Mouse (Mus musculus) colon, adult 2 months (tissue): ENCODE measurements around the gene Lrch4. TPM values are rescaled to one million over a fixed set of nuclear protein-coding genes. Genes with fewer than 3 reads are reported as not detected.

ENCODE experiments used
- polyA plus RNA-seq: library from polyadenylated mRNA; depleted of rRNA; stranded (reverse); fragments of >200 nt; gene quantifications from 2 replicates; pipeline ENCODE4 v1.2.3, GENCODE M21; 2012; rRNA removed

The Lrch4 gene
- 72.8 and 76.5 TPM in 2 replicates for polyA plus RNA-seq

DNA sequence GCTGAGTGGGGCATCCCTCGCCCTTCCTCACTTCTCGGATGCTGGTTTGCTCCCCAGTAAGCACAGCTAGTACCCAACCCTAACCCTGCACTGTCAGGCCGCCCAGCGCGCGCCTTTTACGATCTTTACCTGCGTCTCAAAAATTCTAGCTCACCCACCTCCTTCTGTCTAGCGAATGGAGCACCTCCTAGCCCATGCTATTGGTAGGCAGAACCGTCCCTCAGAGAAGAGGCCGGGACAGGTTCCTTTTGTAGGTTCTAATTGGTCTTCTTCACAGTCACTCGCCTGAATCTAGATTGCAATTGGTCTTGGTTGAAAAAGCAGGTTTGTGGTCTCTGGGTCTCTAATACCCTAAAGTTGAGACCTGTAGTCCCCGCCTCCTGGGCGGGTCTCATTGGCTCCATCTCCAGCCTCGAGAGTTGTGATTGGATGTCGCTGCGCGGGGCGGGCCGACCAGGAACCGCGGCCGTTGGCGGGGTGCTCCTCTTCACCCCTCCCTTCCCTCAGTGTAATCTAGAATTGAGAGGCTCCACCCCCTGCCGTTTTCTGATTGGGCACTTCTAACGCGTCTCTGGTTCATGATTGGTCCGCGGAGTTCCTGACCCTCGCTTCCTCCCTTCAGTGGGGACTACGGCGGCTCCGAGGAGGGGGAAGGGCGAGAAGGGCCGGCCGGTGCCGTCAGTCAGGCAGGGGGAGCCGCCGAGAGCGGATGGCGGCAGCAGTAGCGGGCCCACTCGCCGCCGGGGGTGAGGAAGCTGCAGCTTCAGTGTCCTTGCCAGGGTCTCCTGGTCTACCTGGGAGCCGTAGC lies at the start of gene Lrch4, which contains the start of the genes Fbxo24 and Gm20605:
Gene Lrch4, plus strand, starts transcription at position 624 of the 808 bp plus-strand sequence.
Gene Fbxo24, minus strand, starts transcription at position 505 of the 808 bp plus-strand sequence.
Gene Gm20605, plus strand, starts transcription at position 678 of the 808 bp plus-strand sequence.

GRCm38 (mm10) chr5:137600619-137601364 lies 28.1 kb upstream of the Lrch4 start, which contains the start of gene Mospd3:
Mospd3 (minus strand) TSS chr5:137601058.

DNA sequence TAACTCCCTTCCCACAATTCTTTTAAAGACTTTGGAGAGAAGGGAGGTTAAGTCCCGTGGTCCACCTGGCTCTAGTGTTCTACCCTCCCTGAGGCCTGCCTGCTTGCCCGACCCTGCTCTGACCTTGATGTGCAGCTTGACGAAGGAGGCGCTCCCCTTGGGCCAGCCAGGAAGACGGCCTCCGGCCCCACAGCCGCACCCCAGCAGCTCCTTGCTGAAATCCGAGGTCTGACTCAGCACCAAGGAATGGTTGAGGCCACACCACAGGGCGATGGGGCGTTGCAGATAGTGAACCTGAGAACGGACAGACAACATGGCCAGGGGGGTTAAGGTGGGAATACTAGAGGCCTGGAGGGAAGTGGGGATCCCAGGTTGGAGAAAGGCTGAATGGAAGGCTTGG lies 15.4 kb upstream of the Lrch4 start, which contains the start of gene Pcolce:
Gene Pcolce, minus strand, starts transcription at position 235 of the 400 bp plus-strand sequence.

DNA sequence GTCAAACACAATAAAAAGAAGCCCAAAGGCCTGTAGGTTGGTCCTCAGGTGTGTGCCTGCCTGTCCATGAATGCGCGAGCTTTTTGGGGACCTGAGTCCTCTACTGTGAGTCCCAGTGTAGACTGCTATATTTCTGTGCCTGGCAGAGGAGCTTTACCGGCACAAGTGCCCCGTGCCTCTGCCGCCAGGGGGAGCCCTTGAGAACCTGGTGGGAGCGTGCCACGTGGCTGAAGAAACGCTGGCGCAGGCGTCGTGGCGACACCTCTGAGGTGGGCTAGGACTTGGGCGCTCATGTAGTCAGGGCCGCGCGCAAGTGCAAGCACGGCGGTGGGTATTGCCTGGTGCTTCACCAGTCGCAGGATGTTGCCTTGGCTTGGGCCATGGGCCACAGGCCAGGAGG lies 12.1 kb downstream of the Lrch4 start, which contains the start of gene Sap25:
Gene Sap25, plus strand, starts transcription at position 281 of the 400 bp plus-strand sequence.

GRCm38 (mm10) chr5:137645652-137646091 lies 16.8 kb downstream of the Lrch4 start, which contains the start of gene Irs3:
Irs3 (minus strand) TSS chr5:137645714.

DNA sequence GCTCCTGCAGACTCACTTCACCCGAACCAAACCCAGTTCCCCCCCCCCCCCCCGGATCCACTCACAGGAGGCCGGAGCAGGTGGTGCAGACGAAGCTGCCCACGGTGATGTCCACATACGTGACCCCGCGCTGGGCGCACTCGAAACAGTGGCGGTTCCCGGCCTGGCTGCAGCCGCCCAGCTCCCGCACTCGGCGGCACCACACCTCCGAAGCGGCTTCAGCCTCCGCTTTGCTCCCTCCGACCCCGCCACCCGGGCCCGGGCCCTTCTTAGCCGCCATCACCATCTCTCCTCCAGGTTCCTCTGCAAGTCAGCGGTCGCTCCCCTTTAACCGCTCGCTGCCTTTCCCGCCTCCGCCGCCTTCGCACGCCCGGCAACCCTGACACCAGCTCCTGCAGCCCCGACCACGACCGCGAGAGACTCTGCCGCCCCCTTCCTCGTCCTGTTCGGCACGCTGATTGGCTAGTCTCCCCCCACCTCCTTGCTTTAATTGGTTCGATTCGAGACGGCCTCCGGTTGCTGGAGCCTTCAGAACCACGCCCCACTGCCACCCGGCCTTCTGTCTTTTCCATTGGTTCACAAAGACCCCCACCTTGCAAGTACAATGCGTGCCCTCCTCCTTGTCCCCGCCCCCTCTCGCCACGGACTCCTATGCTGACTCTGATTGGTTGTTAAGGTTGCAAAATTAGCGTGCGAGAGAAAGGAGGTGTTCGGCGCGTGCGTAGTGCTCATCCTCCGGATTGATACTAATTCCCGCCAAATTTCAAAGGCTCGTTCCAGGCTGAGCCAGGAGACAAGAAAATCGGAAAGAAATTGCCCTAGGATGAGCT lies 55.6 kb downstream of the Lrch4 start, which contains the start of gene Agfg2:
Gene Agfg2, minus strand, starts transcription at position 433 of the 830 bp plus-strand sequence.

Other genes with a start within 250 kb of the Lrch4 start
- 22.4 and 26.3 TPM in 2 replicates for gene Zan, start 152.1 kb upstream of the Lrch4 start, polyA plus RNA-seq
- gene Pop7, start 126.6 kb upstream of the Lrch4 start, polyA plus RNA-seq = 40.2 and 51.9 TPM in 2 replicates
- 27.8 and 28.4 TPM in 2 replicates for gene Gigyf1, start 110.6 kb upstream of the Lrch4 start, polyA plus RNA-seq
- gene Epo, start 95.9 kb upstream of the Lrch4 start, polyA plus RNA-seq = not detected in 2 replicates
- 1,263 and 1,764 TPM in 2 replicates for gene Gnb2, start 95.6 kb upstream of the Lrch4 start, polyA plus RNA-seq
- gene Actl6b, start 75.6 kb upstream of the Lrch4 start, polyA plus RNA-seq = 1.6 and 2.3 TPM in 2 replicates
- 0.35 and 0.53 TPM in 2 replicates for gene Tfr2, start 59.3 kb upstream of the Lrch4 start, polyA plus RNA-seq
- gene Mospd3, start 28.1 kb upstream of the Lrch4 start, polyA plus RNA-seq = 108 and 115 TPM in 2 replicates
- gene Pcolce, start 15.3 kb upstream of the Lrch4 start, polyA plus RNA-seq = 102 and 105 TPM in 2 replicates
- gene Fbxo24, start 119 bp upstream of the Lrch4 start, polyA plus RNA-seq = 0.76 and 0.82 TPM in 2 replicates
- 43.6 and 44.0 TPM in 2 replicates for gene Gm20605, start 54 bp downstream of the Lrch4 start, polyA plus RNA-seq
- gene Sap25, start 12.2 kb downstream of the Lrch4 start, polyA plus RNA-seq = 130 and 133 TPM in 2 replicates
- 0.99 and 1.6 TPM in 2 replicates for gene Irs3, start 16.6 kb downstream of the Lrch4 start, polyA plus RNA-seq
- 30.9 and 51.1 TPM in 2 replicates for gene Agfg2, start 55.6 kb downstream of the Lrch4 start, polyA plus RNA-seq
- gene Nyap1, start 112.5 kb downstream of the Lrch4 start, polyA plus RNA-seq = 16.7 and 16.8 TPM in 2 replicates
- 172 and 193 TPM in 2 replicates for gene Tsc22d4, start 116.6 kb downstream of the Lrch4 start, polyA plus RNA-seq
- 57.8 and 59.4 TPM in 2 replicates for gene Ppp1r35, start 149.7 kb downstream of the Lrch4 start, polyA plus RNA-seq
- gene Mepce, start 158.5 kb downstream of the Lrch4 start, polyA plus RNA-seq = 33.8 and 34.4 TPM in 2 replicates
- 0.28 and 0.30 TPM in 2 replicates for gene Zcwpw1, start 158.7 kb downstream of the Lrch4 start, polyA plus RNA-seq
- gene Pilra, start 207.2 kb downstream of the Lrch4 start, polyA plus RNA-seq = 1.3 and 3.1 TPM in 2 replicates
- gene Pilrb1, start 229.0 kb downstream of the Lrch4 start, polyA plus RNA-seq = 1.7 and 2.0 TPM in 2 replicates
- gene Pilrb2, start 242.7 kb downstream of the Lrch4 start, polyA plus RNA-seq = 2.7 and 2.8 TPM in 2 replicates